Mouse (Mus musculus) mesoderm, embryonic 11.5 days (tissue): ENCODE measurements at regions not wholly inside any gene's neighbourhood (a gene's known extent, or its start where the extent isn't known, plus 50 kb on each side); places are given as distances from the start of the nearest gene placed in this dataset.
"Not testable (repeated sequence)": the region's sequence is repeated elsewhere in the genome, so short reads cannot be mapped to it uniquely, and the experiment has no call there.

Experiments used
- DNase-seq: peaks from one replicate; pipeline ENCODE4 v3.0.0-alpha.2; 2012; ENCODE audit warnings: low read depth, low spot score

DNA sequence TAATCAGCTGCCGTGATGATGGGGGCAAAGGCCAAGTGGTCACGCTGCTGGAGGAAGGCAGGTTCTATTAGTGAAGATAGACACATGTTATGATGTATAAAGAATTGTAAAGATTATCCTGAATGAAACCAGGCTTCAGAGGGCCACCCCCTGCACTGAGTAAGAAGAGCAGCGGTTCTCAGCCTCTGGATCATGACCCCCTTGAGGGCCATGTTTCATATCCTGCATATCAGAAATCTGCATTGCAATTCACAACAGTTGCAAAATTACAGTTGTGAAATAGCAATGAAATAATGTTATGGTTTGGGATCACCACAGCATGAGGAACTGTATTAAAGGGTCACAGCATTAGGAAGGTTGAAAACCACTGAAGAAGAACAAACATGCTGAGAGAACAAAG, 162.5 kb upstream of the Zranb2 start:
- DNase-seq = no peak

DNA sequence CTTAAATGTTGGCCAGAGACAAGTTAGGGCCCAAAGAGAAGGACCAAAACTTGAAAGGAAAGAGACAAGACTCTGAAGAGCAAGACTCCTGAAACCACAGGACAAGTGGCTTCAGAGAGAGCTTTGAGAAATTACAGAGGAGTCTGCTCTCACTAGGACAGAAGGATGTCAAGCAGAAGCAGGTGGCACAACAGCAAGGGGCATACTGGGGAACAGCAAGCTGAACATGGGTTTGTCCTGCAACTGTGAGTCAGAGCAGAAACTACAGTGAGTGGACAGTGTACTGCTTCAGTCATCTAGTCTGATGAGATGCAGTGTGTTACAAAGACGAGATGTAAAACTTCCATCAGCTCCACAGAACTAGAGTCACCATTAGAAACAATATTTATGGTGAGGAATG, 160.6 kb upstream of the Zranb2 start:
- no peak for DNase-seq

DNA sequence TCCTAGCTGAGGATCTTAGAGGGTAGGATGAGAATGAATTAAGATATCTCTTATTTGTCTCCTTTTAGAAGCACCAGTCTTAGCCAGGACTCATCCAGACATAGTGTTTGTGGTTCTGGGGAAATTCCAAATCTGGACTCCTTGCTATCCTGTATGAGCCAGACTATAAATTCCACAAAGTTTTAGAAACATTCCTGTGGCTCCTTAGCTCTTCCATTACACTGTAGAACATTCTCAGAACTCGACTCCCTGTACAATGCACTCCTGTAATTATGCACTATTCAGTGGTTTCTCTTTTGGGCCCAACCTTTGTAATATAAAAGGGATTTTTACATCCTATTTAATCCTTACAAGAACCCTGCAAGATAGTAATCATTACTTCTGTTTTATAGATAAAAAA, 159.8 kb upstream of the Zranb2 start:
- DNase-seq = no peak

DNA sequence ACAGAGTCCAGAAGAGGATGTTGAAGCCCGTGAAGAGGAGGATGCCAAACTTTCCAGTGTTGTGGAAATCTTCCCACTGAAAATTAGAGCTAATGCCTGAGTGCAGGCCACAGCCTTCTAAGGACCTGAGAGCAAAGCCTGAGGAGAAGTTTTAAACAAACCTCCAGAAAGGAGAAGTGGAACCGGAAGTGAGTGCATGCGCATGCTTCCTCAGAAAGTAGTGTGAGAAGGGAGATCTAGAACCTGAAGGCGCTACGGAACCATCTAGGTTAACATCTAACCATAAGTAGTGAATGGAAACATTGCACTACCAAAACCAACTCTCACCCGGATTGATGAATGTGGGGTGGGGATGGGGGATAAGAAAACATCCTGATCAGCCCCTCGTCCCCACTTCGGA, 156.4 kb upstream of the Zranb2 start:
- DNase-seq = no peak

DNA sequence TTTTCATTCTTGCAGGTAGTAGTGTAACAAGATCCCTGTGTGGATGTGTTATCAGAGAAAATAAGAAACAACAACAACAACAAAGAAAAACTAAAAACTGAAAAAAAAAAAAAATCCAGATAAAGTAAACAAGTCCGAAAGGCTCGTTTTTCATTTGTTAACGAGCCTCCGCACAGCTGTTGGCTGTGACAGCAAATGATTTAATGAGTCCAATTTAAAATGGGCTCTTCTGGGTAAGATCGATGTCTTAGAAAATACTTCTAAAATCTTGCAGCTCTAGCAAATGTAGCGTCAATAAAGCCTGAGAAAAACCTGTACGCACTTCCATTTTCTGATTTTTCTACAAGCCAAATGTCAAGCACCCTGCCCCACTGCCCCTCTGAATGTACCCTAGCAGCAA, 155.8 kb upstream of the Zranb2 start:
- no peak for DNase-seq

DNA sequence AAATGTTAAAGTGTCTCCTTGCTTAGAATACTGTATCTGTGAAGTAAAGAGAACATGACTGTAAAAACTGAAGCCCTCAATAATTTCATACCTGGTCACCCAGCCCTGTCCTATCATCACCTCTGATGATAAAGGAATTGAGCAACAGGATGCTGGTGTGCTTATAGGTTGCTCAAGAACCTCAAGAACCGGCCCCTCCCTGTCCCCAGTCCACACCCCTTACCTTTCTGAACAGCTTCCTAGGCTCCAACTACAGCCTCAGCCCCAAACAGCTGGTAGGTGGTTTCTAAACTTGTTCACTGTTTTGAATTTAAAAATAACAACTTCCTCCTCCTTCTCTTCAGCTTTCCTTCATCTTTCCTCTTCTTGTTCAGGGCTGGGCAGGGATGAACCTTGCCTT, 142.1 kb upstream of the Zranb2 start:
- DNase-seq = no peak

DNA sequence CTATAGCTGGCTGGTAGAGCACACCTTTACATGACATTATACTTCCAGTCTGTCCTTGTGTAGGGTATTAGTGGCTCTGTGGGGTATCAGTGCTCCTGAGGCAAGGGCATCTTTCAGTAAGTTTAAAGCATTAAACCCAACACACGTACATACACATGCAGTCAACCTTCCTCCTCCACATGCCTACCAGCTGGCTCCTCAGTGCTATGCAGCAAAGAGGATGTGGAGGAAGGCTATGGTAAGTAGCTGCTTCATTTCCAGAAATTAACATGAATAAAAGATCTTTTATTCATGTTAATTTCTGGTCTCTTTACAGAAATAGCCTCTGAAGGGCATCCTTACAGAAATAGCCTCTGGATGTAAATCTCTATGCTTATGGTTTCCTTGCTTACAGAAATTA, 140.1 kb upstream of the Zranb2 start:
- DNase-seq = no peak

DNA sequence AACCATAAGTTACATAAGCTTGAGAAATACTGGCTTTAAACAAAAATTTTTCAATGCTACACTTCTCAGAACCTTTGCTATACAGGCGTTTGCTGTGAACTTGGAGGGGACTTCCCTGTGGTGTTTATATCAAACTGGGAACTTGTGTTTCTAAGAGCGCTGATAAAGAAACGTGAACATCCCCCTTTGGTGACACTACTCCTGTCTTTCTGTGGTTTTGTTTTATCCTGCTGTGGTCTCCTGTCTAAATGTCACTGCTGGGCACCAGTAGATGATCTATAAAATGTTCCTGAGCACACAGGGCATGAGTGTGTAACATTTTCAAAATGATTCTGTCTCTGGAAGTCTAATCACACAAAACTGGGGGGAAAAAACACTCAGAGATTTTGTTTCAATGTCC, 134.1 kb upstream of the Zranb2 start:
- DNase-seq = no peak

DNA sequence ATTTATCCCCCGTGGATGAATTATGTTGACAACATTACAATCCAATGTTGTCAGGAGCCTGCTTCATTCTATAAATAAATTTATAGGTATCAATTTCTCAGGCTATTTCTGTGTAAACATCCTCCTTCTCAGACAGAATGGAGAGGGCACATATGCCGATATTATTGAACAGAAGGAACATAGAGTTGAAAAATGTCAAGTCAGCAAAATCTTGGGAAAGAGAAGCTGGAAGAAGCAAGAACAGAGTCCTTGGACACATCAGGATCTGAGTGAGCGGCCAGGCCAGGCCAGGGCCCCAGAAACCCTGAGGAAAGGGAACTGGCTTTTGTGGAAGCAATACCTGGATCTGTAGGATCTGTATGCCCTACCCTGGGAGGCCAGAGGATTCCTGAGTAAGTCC, 129.9 kb upstream of the Zranb2 start:
- DNase-seq = no peak

DNA sequence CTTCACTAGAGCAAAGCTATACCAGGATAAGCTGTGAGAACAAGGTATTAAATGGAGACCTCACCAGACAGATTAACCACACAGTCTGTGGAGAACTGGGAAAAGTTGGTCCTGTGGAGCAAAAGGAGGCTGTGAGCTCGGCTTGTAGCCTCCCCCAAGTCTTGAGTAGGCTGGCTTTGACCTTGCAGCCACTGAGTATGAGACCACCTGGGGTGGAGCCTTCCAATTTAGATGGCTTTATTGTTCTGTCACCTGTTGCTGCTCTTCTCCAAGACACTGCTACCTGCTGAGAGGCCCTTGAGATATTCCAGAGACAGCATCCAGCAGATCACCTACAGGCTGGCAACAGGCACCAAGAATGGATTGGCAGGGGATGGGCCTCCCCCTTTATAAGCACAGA, 110.5 kb upstream of the Zranb2 start:
- not testable (repeated sequence) for DNase-seq

DNA sequence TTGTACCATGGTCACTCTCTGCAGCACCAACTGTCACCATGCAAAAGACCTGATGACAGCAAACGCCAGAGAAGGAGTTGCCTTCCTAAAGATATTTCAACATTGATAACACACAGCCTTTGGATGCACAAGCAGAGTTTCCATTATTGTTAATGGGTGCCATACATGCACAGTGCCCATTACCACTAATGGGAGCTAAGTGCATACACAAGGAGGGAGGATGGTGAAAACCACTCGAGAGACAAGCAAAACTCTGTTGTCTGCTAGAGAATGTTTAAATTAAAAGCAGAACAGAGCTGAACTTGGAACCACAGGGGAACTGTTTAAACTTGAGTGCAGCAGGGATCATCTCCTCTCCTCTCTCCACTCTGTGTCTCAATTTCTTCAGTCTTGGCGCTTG, 107.2 kb upstream of the Zranb2 start:
- no peak for DNase-seq

DNA sequence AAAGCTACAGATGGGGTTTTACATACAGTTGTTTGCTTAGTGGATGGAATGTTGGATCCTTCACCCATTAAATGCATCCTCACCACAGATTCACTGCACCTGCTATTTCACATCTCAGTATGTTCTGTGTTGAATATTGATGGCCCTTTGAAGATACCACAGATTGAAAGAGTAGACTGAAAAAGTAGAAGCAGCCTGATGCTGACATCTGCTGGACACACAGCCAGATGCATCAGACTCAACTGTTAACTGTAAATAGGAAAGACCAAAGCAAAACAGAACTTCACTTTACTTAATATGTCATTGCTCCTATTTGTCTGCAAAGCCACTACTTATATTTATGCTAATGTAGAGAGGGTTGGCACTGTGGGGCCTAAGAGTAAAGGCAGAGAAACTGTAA, 84.2 kb upstream of the Zranb2 start:
- DNase-seq = peak; percentile 38

DNA sequence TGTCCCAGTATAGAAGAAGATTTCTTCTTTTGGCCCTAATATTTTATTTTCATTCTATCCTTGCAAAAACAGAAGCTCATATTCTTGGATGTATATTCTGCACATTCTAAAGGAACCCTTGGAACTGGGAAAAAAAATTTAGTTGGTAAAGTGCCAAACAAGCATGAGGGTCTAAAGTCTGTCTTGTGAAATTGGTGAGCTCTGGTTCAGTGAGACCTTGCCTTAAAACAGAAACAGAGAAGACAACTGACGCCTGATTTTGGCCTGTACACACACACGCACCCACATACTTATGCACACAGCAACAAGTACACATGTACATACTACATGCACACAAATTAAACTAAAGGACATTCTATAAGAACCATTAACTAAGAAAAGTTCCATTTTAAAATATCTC, 62.4 kb upstream of the Zranb2 start:
- DNase-seq = no peak

DNA sequence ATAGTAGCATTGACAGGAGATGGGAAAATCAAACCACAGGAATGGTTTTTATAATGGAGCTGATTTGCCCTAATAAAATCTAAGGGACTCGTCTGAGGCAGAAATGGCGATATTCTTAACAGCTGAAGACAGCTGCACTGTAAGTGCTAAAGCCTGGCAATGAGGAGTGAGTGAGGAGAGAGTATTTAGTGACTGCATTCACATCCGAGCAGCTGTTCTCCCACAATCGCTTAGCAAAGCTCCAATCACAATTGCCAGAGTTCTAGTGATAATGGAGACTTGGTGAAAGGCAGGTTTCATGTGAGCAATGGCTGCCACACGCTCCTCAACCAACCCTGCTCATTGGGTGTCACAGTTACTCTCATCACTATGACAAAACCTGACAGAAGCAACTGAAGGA, 61.3 kb upstream of the Zranb2 start:
- DNase-seq = no peak

DNA sequence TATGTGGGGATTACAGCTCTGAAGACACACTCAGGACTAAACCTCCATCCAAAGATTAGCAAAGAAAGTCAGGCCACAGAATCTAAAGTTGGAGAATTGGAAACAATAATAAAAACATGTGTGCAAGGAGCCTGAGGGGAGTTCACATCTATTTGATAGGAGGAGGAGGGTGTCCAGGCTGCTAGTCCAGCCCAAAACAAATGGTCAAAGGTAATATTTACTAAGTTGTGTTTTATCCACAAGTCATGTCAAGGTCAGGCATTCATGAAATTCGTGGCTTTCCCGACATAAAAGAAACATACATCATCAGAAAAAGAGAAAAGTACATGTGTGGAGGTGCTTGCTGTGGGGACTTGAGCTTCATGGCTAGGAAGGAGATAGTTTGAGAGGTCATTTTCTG, 56.2 kb upstream of the Zranb2 start:
- no peak for DNase-seq
